Mouse (Mus musculus) bone marrow, adult 2 months (tissue): ENCODE measurements at regions not wholly inside any gene's neighbourhood (a gene's known extent, or its start where the extent isn't known, plus 50 kb on each side); places are given as distances from the start of the nearest gene placed in this dataset.

ENCODE experiments used
- CTCF ChIP-seq: fragments of 200-500 bp; IDR thresholded peaks from 2 replicates; pipeline ENCODE4 v1.5.1; 2011; ENCODE audit warnings: low read length, control low read depth; ENCODE audit not compliant: control insufficient read depth, insufficient read depth
- POLR2A ChIP-seq: fragments of 200-500 bp; IDR thresholded peaks from 2 replicates; pipeline ENCODE4 v1.6.1; 2011; ENCODE audit warnings: low read depth, mild to moderate bottlenecking, control low read depth, low read length, borderline replicate concordance; ENCODE audit not compliant: control insufficient read depth

DNA sequence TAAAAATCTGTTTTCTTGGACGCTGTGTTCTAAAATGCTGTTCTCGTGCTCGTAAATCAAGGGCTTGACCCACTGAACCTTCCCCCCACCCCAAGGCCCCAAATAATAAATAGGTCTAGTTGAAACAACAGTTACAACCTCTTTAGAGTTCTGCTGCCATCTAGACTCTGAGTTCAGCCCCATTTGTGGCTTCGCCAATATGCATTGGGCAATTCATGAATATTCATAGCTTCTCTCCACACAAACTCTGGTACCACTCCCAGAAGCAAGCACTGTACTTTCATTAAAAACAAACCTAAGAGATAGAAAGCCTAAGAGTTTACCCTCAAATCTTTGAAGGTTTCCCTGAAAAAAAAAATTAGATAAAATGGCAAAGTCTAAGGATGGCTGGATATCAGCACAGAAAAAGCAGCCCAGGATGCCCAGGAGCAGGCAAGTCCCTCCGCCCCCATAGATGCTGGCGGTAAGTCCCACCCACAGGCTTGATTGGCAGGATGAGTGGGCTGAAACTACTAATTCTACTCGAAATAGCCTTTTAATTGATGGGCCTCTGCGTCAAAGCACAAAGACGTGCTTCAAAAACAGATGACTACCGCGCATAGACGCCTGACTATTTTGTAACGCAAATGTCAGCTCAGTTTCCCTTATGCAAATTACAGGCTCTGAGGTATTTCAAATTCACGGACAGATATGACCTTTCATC lies 106.0 kb upstream of the Sh3bp4 start:
- TF ChIP-seq CTCF (no peak), POLR2A (no peak)
